Mouse (Mus musculus): ENCODE data around the gene Lrwd1. TPM values are rescaled to one million over a fixed set of nuclear protein-coding genes. Genes with fewer than 3 reads are reported as not detected.

Gene Lrwd1
- polyA plus RNA-seq, 1 experiment from 2014 or later = 29.7 TPM

GRCm38 (mm10) chr5:136171363-136172341 lies 35.8 kb upstream of the Lrwd1 start:
- Histone ChIP-seq H3K27ac (replicated peaks; ENCODE audit: low read depth, low read length) (peak overlapping the region; percentile 42), H3K27me3 (replicated peaks; ENCODE audit: control insufficient read depth, insufficient read depth, low read length) (no peaks in the 10 kb centered on the region), H3K36me3 (ENCODE audit: control insufficient read depth, insufficient read depth, low read length) (peaks cover 6% of the 10 kb centered on the region; the same call in 1 of the 2 replicates), H3K9ac (ENCODE audit: low read depth, low read length) (no peak overlapping the region; the same call in 1 of the 2 replicates), H3K4me2 (ENCODE audit: low read depth, low read length) (peak overlapping the region; percentile 98), H3K4me3 (ENCODE audit: low read depth, low read length) (peak overlapping the region; percentile 59), H3K4me1 (ENCODE audit: control insufficient read depth, insufficient read depth, low read length) (peaks cover 7% of the 10 kb centered on the region), H3K9me3 (ENCODE audit: control insufficient read depth, low read length) (0 out of 2 replicates have a peak, but pooled peaks cover 6% of the 10 kb centered on the region)
- 28% methylated on average over 17 of the region's 17 CpGs for WGBS
- ATAC-seq (ENCODE audit: low read depth) = no peak
- DNase-seq (ENCODE audit: low spot score) = peak; percentile 64

- no peaks in the 10 kb centered on the region for H3K27me3 ChIP-seq (replicated peaks; ENCODE audit: control insufficient read depth, insufficient read depth, low read length)
- peaks cover 7% of the 10 kb centered on the region; the same call in 1 of the 2 replicates for H3K36me3 ChIP-seq (ENCODE audit: control insufficient read depth, insufficient read depth, low read length)
- peak within 1 kb of the TSS; percentile 73 for H3K9ac ChIP-seq (ENCODE audit: low read depth, low read length)
- H3K4me1 ChIP-seq (ENCODE audit: control insufficient read depth, insufficient read depth, low read length) = peaks cover 7% of the 10 kb centered on the region
- 0 out of 2 replicates have a peak, but pooled peaks cover 6% of the 10 kb centered on the region for H3K9me3 ChIP-seq (ENCODE audit: control insufficient read depth, low read length)
- 10% methylated on average over 22 of the region's 49 CpGs for WGBS
- peak; percentile 87 for DNase-seq (ENCODE audit: low spot score)
- peak within 1 kb of the TSS; percentile 59 for H3K4me3 ChIP-seq (ENCODE audit: low read depth, low read length)
- peak; percentile 84 for ATAC-seq (ENCODE audit: low read depth)
- peak within 1 kb of the TSS; percentile 42 for H3K27ac ChIP-seq (replicated peaks; ENCODE audit: low read depth, low read length)
- H3K4me2 ChIP-seq (ENCODE audit: low read depth, low read length) = peak within 1 kb of the TSS; percentile 98
Observed at GRCm38 (mm10) chr5:136170512-136171362, 34.9 kb upstream of the Lrwd1 start, which contains the start of gene Orai2. Orai2 (minus strand) TSS chr5:136170713.

GRCm38 (mm10) chr5:136169626-136170511 lies 34.0 kb upstream of the Lrwd1 start:
- ATAC-seq (ENCODE audit: low read depth) (peak; percentile 22), DNase-seq (ENCODE audit: low spot score) (peak; percentile 29)
- WGBS = 13% methylated on average over 15 of the region's 15 CpGs
- 0 out of 2 replicates have a peak, but pooled peaks cover 6% of the 10 kb centered on the region for H3K9me3 ChIP-seq (ENCODE audit: control insufficient read depth, low read length)
- H3K36me3 ChIP-seq (ENCODE audit: control insufficient read depth, insufficient read depth, low read length) = peaks cover 12% of the 10 kb centered on the region; the same call in 1 of the 2 replicates
- H3K27me3 ChIP-seq (replicated peaks; ENCODE audit: control insufficient read depth, insufficient read depth, low read length) = no peaks in the 10 kb centered on the region
- H3K27ac ChIP-seq (replicated peaks; ENCODE audit: low read depth, low read length) = peak overlapping the region; percentile 42; the same call in 1 of the 2 replicates
- peak overlapping the region; percentile 73 for H3K9ac ChIP-seq (ENCODE audit: low read depth, low read length)
- peak overlapping the region; percentile 59 for H3K4me3 ChIP-seq (ENCODE audit: low read depth, low read length)
- H3K4me1 ChIP-seq (ENCODE audit: control insufficient read depth, insufficient read depth, low read length) = peaks cover 7% of the 10 kb centered on the region
- peak overlapping the region; percentile 98 for H3K4me2 ChIP-seq (ENCODE audit: low read depth, low read length)

DNA sequence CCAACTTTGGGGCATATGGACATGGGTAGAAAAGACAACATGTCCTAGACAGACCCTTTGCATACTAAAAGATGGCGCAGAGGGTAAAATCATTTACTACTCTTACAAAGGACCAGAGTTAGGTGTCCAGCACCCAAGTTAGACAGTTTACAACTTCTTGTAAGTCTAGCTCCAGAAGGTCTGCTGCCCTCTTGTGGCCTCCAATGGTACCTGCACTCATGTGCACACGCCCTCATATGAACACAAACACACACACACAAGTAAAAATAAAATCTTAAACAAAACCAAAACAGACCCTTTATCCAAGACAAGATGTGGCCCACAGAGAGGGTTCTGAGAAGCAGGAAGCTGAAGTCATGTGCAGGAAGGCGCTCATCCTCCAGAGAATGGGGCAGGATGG lies 32.2 kb upstream of the Lrwd1 start:
- DNase-seq (ENCODE audit: low spot score) (no peak), ATAC-seq (ENCODE audit: low read depth) (no peak)
- H3K9me3 ChIP-seq (ENCODE audit: control insufficient read depth, low read length) = 0 out of 2 replicates have a peak, but pooled peaks cover 6% of the 10 kb centered on the region
- H3K36me3 ChIP-seq (ENCODE audit: control insufficient read depth, insufficient read depth, low read length) = peaks cover 12% of the 10 kb centered on the region; the same call in 1 of the 2 replicates
- WGBS = 95% methylated on average over 3 of the region's 3 CpGs
- H3K4me3 ChIP-seq (ENCODE audit: low read depth, low read length) = no peak overlapping the region
- no peak overlapping the region for H3K9ac ChIP-seq (ENCODE audit: low read depth, low read length)
- H3K27ac ChIP-seq (replicated peaks; ENCODE audit: low read depth, low read length) = no peak overlapping the region
- no peaks in the 10 kb centered on the region for H3K27me3 ChIP-seq (replicated peaks; ENCODE audit: control insufficient read depth, insufficient read depth, low read length)
- peaks cover 7% of the 10 kb centered on the region for H3K4me1 ChIP-seq (ENCODE audit: control insufficient read depth, insufficient read depth, low read length)
- no peak overlapping the region for H3K4me2 ChIP-seq (ENCODE audit: low read depth, low read length)

DNA sequence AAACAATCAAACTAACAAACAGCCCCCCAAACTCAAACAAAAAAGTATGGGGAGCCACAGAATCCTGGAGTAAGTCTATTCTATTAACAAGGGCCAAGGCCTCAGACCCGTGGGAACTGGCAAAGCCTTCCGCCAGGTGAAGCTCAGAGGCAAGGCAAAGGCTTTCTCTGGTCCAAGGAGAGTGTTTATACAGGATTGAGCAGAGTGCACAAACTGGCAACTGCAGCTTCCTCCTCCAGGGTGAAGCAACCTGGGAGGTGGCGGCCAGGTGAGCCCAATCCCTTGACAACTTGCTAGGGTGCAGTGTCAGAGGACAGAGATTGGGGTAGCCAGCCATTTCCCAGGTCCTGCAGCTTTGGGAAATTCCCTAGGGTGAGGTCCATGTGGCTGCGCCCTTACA lies 31.4 kb upstream of the Lrwd1 start:
- H3K4me1 ChIP-seq (ENCODE audit: control insufficient read depth, insufficient read depth, low read length) = peaks cover 7% of the 10 kb centered on the region
- WGBS = 86% methylated on average over 4 of the region's 4 CpGs

GRCm38 (mm10) chr5:136165246-136165645 lies 29.4 kb upstream of the Lrwd1 start:
- H3K27me3 ChIP-seq (replicated peaks; ENCODE audit: control insufficient read depth, insufficient read depth, low read length) = no peaks in the 10 kb centered on the region
- no peak for ATAC-seq (ENCODE audit: low read depth)
- 0 out of 2 replicates have a peak, but pooled peaks cover 6% of the 10 kb centered on the region for H3K9me3 ChIP-seq (ENCODE audit: control insufficient read depth, low read length)
- no peak for DNase-seq (ENCODE audit: low spot score)
- 0 out of 2 replicates have a peak overlapping the region, but pooled peaks have one; percentile 19 for H3K9ac ChIP-seq (ENCODE audit: low read depth, low read length)
- no peak overlapping the region for H3K4me3 ChIP-seq (ENCODE audit: low read depth, low read length)
- WGBS = 83% methylated on average over 8 of the region's 8 CpGs
- H3K4me1 ChIP-seq (ENCODE audit: control insufficient read depth, insufficient read depth, low read length) = no peaks in the 10 kb centered on the region
- H3K4me2 ChIP-seq (ENCODE audit: low read depth, low read length) = no peak overlapping the region
- H3K36me3 ChIP-seq (ENCODE audit: control insufficient read depth, insufficient read depth, low read length) = peaks cover 20% of the 10 kb centered on the region; the same call in 1 of the 2 replicates
- no peak overlapping the region for H3K27ac ChIP-seq (replicated peaks; ENCODE audit: low read depth, low read length)

More for the DNA sequence above, 31.4 kb upstream of the Lrwd1 start:
- no peak overlapping the region for H3K4me2 ChIP-seq (ENCODE audit: low read depth, low read length)
- ATAC-seq (ENCODE audit: low read depth) (no peak), DNase-seq (ENCODE audit: low spot score) (no peak)
- no peak overlapping the region for H3K27ac ChIP-seq (replicated peaks; ENCODE audit: low read depth, low read length)
- H3K9me3 ChIP-seq (ENCODE audit: control insufficient read depth, low read length) = 0 out of 2 replicates have a peak, but pooled peaks cover 6% of the 10 kb centered on the region
- H3K4me3 ChIP-seq (ENCODE audit: low read depth, low read length) = no peak overlapping the region
- no peaks in the 10 kb centered on the region for H3K27me3 ChIP-seq (replicated peaks; ENCODE audit: control insufficient read depth, insufficient read depth, low read length)
- no peak overlapping the region for H3K9ac ChIP-seq (ENCODE audit: low read depth, low read length)
- peaks cover 12% of the 10 kb centered on the region; the same call in 1 of the 2 replicates for H3K36me3 ChIP-seq (ENCODE audit: control insufficient read depth, insufficient read depth, low read length)

DNA sequence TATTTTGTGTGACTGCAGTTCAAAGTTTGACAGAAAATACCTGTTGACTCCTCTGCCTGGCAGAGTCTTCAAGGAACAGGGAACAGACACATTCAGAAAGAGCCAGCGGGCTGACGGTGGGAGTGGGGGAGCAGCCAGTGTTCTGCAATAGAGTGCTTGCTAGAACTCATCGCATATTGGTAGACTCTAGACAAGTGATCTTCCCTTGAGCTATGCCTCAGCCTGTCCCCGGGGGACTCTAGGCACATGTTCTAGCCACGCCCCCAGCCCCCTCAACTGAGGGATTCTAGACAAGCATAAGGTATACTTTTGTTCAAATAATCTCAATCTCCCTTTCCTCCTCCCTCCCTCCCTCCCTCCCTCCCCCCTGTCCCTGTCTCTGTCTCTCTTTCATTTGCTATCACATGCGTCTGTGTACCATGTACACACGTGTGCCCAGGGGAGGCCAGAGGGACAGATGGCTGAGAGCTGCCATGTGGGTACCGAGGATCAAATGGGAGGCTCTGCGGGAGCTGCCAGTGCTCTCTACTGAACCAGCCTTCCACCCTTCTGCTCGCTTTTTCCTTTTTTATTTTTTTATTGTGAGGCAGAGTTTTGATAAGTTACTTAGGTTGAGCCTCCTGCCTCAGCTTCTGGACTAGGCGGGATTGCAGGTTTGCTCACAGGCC lies 28.1 kb upstream of the Lrwd1 start:
- ATAC-seq (ENCODE audit: low read depth) = peak; percentile 48
- no peak overlapping the region for H3K4me2 ChIP-seq (ENCODE audit: low read depth, low read length)
- no peak overlapping the region for H3K27ac ChIP-seq (replicated peaks; ENCODE audit: low read depth, low read length)
- DNase-seq (ENCODE audit: low spot score) = no peak
- H3K27me3 ChIP-seq (replicated peaks; ENCODE audit: control insufficient read depth, insufficient read depth, low read length) = no peaks in the 10 kb centered on the region
- H3K4me1 ChIP-seq (ENCODE audit: control insufficient read depth, insufficient read depth, low read length) = no peaks in the 10 kb centered on the region
- no peak overlapping the region for H3K9ac ChIP-seq (ENCODE audit: low read depth, low read length)
- peaks cover 20% of the 10 kb centered on the region; the same call in 1 of the 2 replicates for H3K36me3 ChIP-seq (ENCODE audit: control insufficient read depth, insufficient read depth, low read length)
- H3K9me3 ChIP-seq (ENCODE audit: control insufficient read depth, low read length) = 0 out of 2 replicates have a peak, but pooled peaks cover 6% of the 10 kb centered on the region
- 85% methylated on average over 11 of the region's 11 CpGs for WGBS
- no peak overlapping the region for H3K4me3 ChIP-seq (ENCODE audit: low read depth, low read length)
